Mouse (Mus musculus) mouse trophoblast stem cell (cell line): ENCODE measurements around the gene Zfp541.

Experiments used
- in situ Hi-C, 2 experiments: fragments of 300-500 bp; cut with MseI, MboI; formaldehyde crosslinking; loops; 2 replicates in 1 of 2; 3 replicates in 1 of 2; pipeline ENCODE4 v1.15.1; 2025

The Zfp541 gene

DNA sequence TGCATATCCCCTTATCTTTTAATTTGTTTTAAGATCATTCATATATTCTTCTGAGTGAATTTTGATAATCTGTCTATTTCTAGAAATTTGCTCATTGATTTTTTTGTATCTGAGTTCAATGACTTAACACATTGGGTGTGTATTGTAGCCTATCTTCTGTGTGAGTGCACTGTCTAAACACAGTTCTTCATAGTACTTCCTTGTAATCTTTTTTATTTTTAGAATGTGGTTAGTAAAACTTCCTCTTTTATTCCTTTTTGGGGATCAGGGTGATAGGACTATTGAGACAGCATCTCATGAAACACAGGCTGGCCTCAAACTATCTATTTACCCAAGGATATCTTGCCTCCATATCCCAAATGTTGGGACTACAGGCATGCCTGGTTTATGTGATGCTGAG lies 9.2 kb downstream of the Zfp541 start:
- in situ Hi-C loops, result no loop called here

DNA sequence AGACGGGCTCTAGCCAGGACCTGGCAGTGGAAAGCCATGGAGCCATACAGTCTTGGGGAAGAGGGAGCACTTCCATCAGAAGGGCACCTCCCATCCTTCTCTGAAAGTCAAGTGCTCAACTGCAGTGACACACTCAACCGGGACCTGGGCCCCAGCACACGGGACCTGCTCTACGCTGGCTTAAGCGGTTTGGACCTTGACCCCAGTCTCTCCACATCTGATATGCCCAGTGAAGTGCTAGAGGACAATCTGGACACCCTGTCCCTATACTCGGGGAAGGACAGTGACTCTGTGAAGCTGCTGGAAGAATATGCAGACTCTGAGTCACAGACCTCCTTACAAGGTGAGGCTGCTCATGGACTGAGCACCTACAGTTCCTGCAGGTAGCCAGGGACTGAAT lies 10.3 kb downstream of the Zfp541 start:
- in situ Hi-C loops, result no loop called here

DNA sequence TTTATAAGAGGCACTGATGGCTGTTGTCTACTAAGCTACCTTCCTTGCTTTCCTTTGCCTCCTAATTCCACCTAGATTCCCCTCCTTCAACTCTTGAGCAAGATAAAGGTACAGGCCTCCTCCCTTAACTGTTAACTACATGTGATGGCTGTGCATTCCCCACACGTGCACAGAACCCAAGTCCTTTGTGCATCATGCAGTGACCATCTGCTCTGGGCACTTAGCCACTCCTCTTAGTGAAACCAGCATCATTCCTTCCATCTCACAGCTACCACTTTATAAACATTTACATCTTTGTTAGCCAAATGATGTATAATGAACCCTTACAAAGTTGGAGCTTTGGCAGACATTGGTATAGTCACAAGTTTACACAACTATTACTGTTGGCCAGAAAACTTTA lies 18.3 kb downstream of the Zfp541 start:
- in situ Hi-C loops, result no loop called here

DNA sequence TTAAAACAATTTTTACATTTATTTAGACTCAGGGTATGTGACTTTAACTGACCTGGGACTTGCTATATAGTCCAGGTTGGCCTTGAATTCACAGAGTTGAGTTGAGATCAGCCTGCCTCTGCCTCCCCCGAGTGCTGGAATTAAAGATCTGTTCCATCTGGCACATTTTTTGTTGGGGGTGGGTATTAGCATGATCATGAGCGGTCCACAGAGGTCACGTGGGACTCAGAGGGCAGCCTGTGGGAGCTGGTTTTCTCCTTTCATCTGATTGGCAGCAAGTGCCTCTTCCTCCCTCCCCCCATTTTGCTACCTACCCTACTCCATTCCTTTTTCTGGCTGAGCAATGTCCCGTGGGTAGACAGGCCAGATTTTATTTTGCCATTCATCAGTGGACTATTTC lies 19.0 kb downstream of the Zfp541 start:
- in situ Hi-C loops, result no loop called here

DNA sequence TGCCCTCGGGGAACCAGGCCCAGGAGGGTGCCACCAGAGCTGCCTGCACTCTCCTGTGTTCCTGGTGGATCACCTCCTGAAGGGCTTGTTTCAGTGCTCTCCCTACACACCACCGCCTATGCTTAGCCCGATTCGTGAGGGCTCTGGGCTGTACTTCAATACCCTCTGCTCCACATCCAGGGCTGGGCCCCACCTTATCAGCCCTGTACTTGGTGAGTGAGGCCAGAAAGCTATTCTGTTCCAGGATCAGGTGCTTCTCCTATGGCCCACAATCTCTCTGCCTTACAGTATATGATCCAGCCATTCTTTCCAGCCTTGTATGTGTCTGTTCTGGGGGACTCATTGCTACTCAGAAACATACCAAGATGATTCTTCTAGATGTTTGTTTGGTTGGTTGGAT lies 21.7 kb downstream of the Zfp541 start:
- in situ Hi-C loops, result no loop called here

DNA sequence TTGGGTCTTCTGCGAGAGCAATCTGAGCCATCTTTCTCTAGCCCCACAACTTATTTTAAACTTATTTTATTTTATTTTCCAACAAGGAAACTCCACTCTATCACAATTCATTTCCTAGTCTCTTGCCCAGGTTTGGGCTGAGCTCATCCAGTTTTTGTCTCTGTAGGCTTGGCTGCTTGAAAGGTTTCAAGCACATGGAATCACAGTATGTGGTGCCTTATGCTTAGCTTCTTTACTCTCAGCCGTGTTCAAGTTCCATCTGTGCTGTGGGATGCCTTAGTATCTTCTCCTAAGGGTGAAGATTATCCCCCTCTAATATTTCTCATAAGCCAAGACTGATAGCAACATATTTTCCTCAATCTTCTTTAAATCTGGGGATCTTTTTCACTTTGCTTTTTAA lies 26.0 kb downstream of the Zfp541 start:
- in situ Hi-C loops, result no loop called here

DNA sequence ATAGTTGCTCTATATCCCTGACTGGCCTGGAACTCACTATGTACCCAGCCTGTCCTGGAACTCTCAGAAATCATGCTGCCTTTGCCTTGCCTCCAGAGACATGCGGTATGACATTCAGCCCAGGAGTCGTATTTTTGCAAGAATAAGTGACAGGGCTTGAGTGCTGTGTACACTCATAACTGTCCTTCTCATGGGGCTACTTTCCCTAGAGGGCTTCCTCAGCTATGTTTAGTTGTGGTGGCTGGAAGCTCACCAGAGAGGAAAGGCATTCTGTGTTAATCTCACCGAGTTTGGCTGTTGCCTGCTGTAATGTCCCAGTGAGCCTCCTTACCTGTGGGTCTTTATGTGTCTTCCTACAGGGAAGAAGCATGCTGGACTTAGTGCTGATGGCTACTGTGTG lies 33.0 kb downstream of the Zfp541 start:
- in situ Hi-C loops, result no loop called here

DNA sequence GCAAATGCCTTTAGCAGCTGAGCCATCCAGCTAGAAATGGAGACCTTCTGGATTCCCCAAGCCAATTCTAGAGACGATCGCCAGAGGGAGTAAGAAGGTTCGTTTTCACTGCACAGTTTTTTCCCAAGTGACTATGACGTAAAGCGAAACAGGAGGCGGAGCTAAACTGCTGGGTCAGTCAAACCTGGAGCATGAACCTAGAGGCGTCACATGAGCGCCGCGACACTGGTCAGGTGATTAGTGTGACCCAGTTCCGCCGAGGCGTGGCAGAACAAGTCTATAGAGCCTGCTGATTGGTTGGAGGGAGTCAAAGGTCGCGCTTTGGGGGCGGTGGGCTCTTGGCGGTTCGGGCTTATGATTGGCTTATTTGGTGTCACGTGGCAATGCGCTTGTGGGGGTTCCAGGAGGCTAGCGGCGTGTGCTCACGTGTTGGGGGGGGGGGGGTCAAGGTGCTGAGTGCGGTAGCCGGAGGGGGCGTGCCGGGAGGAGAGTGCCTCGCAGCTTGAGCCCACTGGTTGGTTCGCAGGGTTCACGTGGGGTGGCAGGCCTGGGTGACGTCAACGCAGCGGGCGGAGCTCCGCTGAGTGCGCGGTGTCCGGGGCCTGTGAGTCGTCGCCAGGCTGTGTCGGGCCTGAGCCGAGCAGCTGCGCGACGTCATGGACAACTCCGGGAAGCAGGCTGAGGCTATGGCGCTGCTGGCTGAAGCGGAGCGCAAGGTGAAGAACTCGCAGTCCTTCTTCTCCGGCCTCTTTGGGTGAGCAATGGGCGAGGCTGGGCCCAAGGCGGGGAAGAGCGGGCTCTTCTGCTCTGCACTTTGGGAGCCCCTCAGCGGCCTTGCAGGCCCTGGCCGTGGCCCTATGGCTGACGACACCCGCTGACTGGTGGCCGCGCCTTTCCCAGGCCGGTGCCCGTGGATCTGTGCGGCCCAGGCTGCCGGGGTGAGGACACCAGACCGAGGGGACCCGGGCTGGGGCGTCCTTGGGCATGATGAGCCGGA lies 36.7 kb downstream of the Zfp541 start, which contains the start of gene Napa:
Napa (plus strand) TSS at position 438 of the 997 bp plus-strand sequence.
- in situ Hi-C loops, result no loop called here

DNA sequence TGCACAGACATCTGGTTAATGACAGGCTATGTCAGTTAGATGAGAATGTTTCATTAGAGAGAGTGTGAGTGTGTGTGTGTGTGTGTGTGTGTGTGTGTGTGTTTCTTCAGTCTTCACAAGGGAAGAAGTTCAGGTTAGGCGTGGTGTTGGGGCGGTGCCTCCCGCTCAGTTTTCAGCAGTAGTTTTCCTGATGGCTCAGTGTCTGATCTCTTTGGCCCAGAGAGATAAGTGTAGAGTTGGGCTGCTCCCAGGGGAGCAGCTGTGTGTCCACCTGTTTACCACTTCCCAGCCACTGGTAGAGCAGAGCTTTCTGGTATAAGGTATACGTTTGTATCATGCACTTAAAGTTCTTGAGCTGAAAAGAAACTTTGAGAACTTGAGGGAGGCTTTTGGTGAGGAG lies 38.3 kb downstream of the Zfp541 start:
- in situ Hi-C loops, result no loop called here

DNA sequence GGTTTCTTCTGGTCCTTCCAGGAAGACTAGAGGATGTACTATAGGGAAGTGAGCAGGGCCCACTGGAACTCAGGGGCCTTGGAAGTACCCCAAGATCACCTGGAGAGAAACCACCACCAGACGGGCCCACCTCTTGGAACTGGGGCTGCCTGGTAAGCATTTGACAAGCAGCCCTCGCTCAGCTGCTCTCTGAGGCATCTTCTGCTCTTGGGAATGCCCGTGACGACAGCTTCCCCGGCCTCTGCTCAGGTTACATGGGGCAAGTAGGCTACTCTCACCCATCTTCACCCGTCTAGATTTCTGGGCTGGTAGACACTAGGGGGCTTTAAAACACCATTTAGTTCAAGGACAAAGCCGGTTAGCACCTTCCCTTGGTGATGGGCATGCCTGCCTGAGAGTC lies 39.5 kb downstream of the Zfp541 start:
- in situ Hi-C loops, result no loop called here

DNA sequence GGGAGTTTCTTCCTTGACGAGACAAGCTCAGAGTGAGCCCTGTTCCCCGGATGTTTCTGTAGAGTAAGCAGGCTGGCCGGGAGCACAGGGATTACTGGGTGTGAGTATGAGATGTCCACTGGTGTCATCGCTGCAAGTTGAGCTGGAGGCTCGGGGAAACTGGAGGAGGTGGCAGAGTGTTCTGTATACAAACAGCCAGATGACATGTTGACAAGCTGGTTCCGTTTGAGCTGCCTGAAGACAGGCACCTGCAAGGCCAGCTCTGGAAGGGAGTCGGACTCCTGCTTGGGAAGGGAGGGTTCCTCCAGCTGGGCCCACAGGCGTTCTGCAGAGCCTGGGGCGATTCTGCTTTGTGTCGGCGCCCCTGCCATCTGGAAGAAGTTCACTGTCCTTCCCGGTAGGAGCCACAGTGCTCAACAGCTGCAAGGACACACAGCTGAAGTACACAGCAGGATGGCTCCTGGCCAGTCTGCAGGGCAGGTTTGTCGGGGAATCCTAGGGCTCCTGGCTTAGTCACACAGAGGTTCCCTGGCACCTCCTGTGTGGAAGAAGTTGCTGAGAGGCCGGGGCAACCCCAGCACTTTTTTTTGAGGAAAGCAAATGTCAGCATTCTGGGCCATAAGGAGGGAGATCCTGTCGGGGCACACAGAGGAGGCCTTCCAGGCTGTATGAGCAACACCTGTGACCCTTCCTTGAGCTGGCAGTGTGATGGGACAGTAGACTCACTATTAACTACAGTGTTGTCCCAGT lies 40.3 kb downstream of the Zfp541 start:
- in situ Hi-C loops, result no loop called here

DNA sequence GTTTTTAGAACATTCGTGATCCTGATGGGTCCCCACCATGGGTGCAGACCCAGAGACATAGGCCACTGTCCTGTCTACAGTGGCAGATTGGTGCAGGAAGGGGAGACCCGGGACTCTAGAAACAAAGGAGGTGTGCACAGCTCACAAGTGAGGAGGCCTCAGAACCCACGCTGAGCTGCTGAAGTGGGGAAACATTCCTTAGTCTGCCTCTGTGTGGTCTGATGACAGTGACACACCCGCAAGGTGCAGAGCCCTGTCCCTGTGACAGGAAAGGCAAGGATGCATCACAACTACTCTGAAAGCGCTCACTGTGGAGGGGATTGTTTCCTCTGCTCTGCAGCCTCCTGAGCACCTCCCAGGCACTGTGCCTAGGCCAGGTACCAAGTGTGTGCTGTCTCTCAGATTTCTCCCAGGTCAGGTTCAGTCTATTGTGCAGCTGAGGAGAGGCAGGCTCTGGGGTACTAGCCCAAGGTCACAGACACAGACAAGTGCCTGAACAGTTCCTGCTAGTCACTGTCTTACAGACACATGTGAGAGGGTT lies 41.1 kb downstream of the Zfp541 start:
- in situ Hi-C loops, result no loop called here

DNA sequence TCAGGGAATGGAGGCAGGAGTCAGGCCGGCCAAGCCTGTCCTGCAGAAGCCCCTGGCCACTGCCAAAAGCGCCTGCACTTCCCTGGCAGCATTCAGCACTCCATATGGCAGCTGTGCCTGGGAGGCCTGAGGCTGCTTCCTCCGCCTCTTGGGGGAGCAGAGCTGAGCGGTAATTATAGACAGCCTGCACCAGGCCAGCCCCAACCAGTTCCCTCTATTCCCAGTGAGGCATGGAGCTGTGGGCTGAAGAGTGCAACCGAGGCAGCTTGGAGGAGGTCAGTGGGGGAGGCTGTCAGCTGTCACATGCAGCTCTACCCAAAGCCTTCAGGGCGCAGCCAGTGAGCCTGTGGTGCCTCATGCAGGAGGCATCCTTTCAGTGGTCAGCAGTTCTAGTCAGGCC lies 42.1 kb downstream of the Zfp541 start:
- in situ Hi-C loops, result no loop called here

DNA sequence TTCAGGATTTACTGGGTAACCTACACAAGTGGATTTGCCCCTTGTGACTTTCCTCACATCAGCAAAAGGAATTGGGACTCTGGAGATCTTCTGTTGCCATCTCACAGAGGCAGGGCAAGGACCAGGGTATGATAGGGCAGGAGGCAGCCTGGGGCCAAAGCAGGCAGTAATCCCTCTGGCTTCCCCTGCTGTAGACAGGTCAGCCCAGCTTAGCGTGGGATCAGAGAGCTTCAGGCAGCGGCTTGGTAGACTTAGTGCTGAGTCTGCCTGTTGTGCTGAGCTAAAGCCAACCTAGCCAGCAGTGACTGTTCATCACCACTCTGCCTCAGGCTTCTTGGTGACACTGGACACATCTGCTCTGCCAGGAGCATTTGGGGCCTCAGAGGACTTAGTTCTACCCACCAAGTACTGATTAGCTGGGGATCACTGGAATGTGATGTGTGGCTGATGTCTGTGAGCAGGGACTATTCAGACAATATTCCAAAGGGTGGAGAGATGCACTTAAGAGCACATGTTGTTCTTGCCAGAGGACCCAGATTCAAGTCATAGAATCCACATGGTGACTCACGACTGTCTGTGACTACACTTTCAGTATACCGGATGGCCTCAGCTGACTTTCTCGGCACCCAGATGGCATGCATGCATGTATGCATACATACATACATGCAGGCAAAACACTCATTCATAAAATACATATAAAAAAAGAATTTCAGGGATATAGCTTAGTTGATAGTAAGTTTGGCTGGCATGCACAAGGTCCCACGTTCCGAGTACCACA lies 43.2 kb downstream of the Zfp541 start:
- in situ Hi-C loops, result no loop called here

DNA sequence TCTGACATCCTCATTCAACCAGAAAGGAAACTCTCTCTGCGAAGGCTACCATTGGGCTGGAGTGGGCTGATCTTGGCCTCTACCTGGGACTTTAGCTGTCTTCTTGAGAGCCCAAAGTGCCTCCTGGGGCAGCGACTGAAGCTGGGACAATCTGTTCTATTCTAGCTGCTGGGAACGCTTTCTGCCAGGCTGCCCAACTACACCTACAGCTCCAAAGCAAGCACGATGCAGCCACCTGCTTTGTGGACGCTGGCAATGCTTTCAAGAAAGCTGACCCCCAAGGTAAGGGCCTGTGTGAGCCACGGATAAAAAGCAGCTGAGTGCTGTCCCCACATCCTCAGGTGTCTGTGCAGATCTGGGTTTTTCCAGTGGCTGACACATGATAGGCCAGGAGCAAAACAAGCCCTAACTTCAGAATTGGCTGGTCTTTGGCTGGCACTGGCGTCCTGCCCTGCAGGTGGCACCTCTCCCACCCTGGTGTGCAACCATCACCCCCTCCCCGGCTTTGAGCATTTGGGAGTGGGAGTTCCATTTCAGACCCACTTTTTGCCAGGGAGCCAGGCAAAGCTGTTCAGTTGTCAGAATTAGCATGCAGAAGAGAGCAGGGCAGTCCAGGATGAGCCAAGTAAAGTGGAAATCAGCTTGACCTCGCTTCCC lies 47.4 kb downstream of the Zfp541 start:
- in situ Hi-C loops, result no loop called here

DNA sequence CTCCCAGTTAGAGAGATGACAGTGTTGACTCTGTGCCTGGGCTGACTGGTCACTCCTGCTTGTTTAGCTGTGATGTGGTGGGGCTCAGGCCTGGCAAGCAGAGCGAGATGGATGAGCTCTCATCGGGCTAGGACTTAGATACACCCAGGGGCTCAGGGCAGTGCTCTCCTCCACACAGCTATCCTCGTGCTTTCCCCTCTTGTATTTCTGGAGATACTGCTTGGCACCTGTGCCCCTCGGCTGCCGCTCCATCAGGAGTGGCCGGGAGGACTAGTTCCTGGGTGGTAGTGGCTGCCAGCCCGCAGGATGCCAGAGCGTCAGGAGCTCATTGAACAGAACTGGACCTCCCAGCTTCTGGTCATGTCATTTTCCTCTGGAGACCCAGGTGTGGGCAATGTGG lies 48.5 kb downstream of the Zfp541 start:
- in situ Hi-C loops, result no loop called here

DNA sequence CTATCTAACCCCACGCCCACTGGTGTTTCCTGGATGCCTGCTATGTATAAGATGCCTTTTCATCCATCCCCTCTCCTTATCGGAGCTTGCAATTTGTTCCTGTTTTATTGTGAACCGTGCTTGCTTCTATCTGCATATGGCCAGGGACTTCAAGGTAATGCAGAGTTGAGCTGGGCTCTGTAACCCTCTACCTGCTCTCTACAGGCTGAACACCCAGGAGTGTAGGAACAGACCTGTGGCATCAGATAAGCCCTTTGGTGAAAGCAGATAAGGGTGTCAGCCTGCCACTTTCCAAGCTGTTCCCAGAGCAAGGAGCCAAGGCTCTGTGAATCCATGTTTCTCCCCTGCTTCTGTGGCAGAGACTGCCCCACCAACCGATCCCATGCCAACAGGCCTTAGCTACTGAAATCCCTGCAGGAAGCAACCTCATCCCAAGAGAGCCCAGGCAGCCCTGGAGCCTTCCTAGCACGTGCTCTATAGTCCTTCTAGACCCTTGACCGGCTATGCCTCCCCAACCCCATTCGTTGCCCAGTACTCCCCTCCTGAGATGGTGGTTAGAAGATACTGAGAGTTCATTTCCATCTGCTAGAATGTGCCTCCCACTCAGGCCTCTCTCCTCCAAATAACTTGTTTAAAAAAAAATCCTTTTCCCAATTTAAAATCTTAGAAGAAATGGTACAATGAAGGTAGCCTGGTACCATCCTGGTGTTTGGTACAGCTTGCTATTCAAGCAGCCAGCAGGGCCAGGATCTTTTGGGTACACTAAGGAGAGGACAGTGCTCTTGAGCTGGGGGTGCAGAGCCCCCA lies 49.9 kb downstream of the Zfp541 start:
- in situ Hi-C loops, result no loop called here

DNA sequence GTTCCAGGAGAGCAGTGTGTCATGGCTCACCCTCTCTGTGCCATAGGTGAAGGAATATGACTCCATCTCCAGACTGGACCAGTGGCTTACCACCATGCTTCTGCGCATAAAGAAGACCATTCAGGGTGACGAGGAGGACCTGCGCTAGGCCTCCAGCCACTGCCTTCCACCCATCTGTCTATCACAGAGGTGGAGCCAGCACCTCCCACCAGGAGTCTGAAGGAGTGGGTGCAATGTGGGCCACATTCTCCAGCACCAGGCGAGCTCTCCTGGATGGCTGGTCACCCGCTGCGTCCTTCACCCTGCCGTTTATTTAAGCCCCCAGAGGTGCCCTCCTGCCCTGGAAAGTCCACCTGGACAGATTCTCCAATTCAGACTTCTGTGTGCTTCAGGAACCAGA lies 54.8 kb downstream of the Zfp541 start:
- in situ Hi-C loops, result no loop called here

DNA sequence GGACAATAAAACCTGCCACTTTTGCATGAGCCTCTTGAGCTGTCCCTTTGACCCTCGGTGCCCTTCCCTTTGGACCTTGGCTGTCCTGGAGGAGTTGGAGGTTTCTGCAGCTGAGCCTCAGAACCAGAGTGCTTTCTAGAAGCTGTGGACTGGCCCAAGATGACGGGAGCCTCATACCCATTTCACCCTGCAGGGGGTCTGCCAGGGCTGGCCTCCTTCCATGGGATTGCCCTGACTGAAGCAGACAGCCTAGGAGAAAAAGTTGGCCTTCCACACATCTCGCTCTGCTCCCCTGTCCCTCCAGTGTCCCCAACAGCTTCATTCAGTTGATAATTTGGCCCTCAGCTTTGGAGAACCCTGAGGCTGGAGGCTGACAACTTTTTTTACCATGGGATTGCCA lies 55.5 kb downstream of the Zfp541 start:
- in situ Hi-C loops, result no loop called here

DNA sequence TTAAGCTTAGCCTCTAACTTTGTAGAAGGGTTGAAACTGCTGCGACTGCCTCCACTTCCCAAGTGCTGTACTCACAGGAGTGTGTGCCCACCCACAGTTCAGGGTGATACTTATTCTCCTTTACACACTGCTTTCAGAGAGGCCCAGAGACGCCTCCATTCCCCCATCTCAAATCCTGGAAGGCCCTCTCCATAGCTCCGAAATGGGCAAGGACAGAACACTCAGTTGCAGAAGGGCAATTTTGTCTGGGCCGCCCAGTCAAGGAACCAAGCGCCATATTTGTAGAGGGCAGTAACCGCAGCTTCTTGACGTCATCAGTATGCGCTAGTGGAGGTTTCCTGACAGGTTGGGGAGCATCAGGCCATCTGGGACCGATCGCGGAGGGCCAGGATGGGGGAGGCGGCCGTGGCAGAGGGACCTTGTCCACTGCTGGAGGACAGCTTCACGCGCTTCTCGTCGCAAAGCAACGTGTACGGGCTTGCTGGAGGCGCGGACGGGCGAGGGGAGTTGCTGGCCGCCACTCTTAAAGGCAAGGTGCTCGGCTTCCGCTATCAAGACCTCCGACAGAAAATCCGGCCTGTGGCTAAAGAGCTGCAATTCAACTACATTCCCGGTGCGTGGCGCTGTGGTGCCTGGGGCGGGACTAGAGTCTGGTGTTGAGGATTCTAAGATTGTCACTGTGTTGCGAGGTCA lies 58.1 kb downstream of the Zfp541 start, which contains the start of gene Kptn:
Kptn (plus strand) TSS at position 327 of the 693 bp plus-strand sequence.
- in situ Hi-C loops, result no loop called here
